ENCODE assay signal across 29 mouse cellular contexts in the genomic region with DNA sequence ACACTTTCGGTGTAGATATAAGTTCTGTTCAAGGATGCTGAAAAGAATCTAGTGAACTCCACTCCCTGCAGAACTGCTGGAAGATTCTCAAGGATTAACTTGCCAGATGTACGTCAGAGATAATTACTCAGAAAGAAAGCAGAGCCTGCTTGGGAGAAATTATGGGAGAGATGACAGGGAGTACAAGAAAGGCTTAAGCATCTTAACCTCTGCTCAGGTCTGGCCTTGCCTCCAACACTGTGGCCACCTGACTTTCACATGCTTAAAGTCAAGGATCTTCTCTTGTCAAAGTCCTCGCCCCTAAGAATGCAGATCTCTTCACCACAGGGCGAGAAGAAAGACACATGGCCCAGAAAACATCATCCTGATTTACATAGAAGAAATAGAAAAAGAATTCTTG.
DNase-seq lines count a peak whose midpoint lies in the region; ATAC-seq and TF ChIP-seq lines count a peak whose summit lies in the region.
"Had no signal": no experiment of that assay in that cellular context is flagged by ENCODE, and none has a peak within 500 bp of the region (broad histone marks: within the 10 kb centered on the region; RNA-seq: fewer than 3 reads in every experiment).

No protein-coding gene starts in this region.

- peak; percentile 54; the same call in 1 of the 2 replicates for ATAC-seq in limb, embryonic 11.5 days (ENCODE audit: insufficient number of reproducible peaks, low FRiP score, low TSS enrichment, low read depth)
- ATAC-seq: activated CD4-positive, CD25-positive, alpha-beta regulatory T cell, adult 4 months; CD4-positive, CD25-positive, alpha-beta regulatory T cell, adult 4 months; forebrain, embryonic 15.5 days; hindbrain, postnatal 0 days; inflammation-experienced regulatory T-cells, adult 6 months had no signal

- WGBS in limb, embryonic 11.5 days = 57% methylated on average over 4 of the region's 4 CpGs
- 68% methylated on average over 4 of the region's 4 CpGs for WGBS in limb, embryonic 10.5 days
- WGBS in embryonic facial prominence, embryonic 10.5 days = 64% methylated on average over 4 of the region's 4 CpGs

- H3K27ac ChIP-seq in limb, embryonic 11.5 days (replicated peaks; ENCODE audit: low read depth, low read length) = no peak overlapping the region
- H3K27ac ChIP-seq in limb, embryonic 10.5 days = no peak overlapping the region
- H3K27ac ChIP-seq in embryonic facial prominence, embryonic 10.5 days (replicated peaks) = no peak overlapping the region
- no peak overlapping the region for H3K27ac ChIP-seq in left cerebral cortex, adult 2 months
- H3K27ac ChIP-seq: embryonic facial prominence, embryonic 12.5 days; forebrain, embryonic 12.5 days; forebrain, embryonic 15.5 days; heart, adult 2 months; heart, embryonic 10.5 days; heart, embryonic 13.5 days; hindbrain, embryonic 14.5 days; hindbrain, postnatal 0 days had no signal

- no peaks in the 10 kb centered on the region for H3K4me1 ChIP-seq in limb, embryonic 11.5 days (ENCODE audit: control insufficient read depth, insufficient read depth, low read length)
- no peaks in the 10 kb centered on the region for H3K4me1 ChIP-seq in limb, embryonic 10.5 days
- 0 out of 2 replicates have a peak, but pooled peaks cover 3% of the 10 kb centered on the region for H3K4me1 ChIP-seq in embryonic facial prominence, embryonic 10.5 days
- H3K4me1 ChIP-seq: embryonic facial prominence, embryonic 12.5 days; forebrain, embryonic 12.5 days; forebrain, embryonic 15.5 days; heart, embryonic 10.5 days; heart, embryonic 13.5 days had no signal

- H3K4me3 ChIP-seq in limb, embryonic 11.5 days (ENCODE audit: low read depth, low read length) = no peak overlapping the region
- H3K4me3 ChIP-seq in limb, embryonic 10.5 days = no peak overlapping the region
- H3K4me3 ChIP-seq in embryonic facial prominence, embryonic 10.5 days = no peak overlapping the region
- no peak overlapping the region for H3K4me3 ChIP-seq in left cerebral cortex, adult 2 months
- H3K4me3 ChIP-seq: embryonic facial prominence, embryonic 12.5 days; erythroblast, embryonic 14.5 days; forebrain, embryonic 12.5 days; forebrain, embryonic 15.5 days; heart, adult 2 months; heart, embryonic 10.5 days; heart, embryonic 13.5 days had no signal

- H3K4me2 ChIP-seq in limb, embryonic 11.5 days (ENCODE audit: low read depth, severe bottlenecking) = no peak overlapping the region
- H3K4me2 ChIP-seq: embryonic facial prominence, embryonic 12.5 days; forebrain, embryonic 12.5 days; forebrain, embryonic 15.5 days; heart, embryonic 13.5 days; hindbrain, embryonic 14.5 days had no signal

- H3K27me3 ChIP-seq in limb, embryonic 11.5 days (ENCODE audit: control insufficient read depth, insufficient read depth, low read length) = no peaks in the 10 kb centered on the region
- H3K27me3 ChIP-seq in limb, embryonic 10.5 days (ENCODE audit: low read depth, poor library complexity, severe bottlenecking) = no peaks in the 10 kb centered on the region
- no peaks in the 10 kb centered on the region for H3K27me3 ChIP-seq in embryonic facial prominence, embryonic 10.5 days (replicated peaks; ENCODE audit: low read depth, poor library complexity, severe bottlenecking)
- H3K27me3 ChIP-seq: embryonic facial prominence, embryonic 12.5 days; forebrain, embryonic 12.5 days; forebrain, embryonic 15.5 days; heart, embryonic 13.5 days had no signal

- DNase-seq in limb, embryonic 11.5 days (ENCODE audit: low spot score) = no peak
- DNase-seq in limb, embryonic 10.5 days (ENCODE audit: low spot score) = no peak
- peak; percentile 40 for DNase-seq in embryo, embryonic 10.5 days (ENCODE audit: low spot score)
- peak; percentile 16 for DNase-seq in embryonic facial prominence, embryonic 10.5 days (ENCODE audit: low spot score)
- DNase-seq in mesoderm, embryonic 11.5 days (ENCODE audit: low read depth, low spot score) = peak; percentile 30
- DNase-seq in left cerebral cortex, adult 2 months (ENCODE audit: extremely low spot score in 1 of 2, low spot score in 2 of 2) = no peak
- no peak for DNase-seq in testis, postnatal 10 days (ENCODE audit: low spot score)
- no peak for DNase-seq in urinary bladder, postnatal 36 days (ENCODE audit: low spot score in 2 of 2)
- DNase-seq: adrenal gland, adult 8-10 months; adrenal gland, postnatal 25 days; cerebellum, adult 11 months; cerebellum, adult 2 months; cerebellum, adult 9-11 months; cerebellum, postnatal 25 days; gastrocnemius, postnatal 36 days; heart, adult 2 months; heart, postnatal 14 days; heart, postnatal 4 days had no signal

- no peaks in the 10 kb centered on the region for H3K9me3 ChIP-seq in limb, embryonic 11.5 days (ENCODE audit: control insufficient read depth, low read length)
- no peaks in the 10 kb centered on the region for H3K9me3 ChIP-seq in limb, embryonic 10.5 days (replicated peaks)
- no peaks in the 10 kb centered on the region for H3K9me3 ChIP-seq in embryonic facial prominence, embryonic 10.5 days
- H3K9me3 ChIP-seq: embryonic facial prominence, embryonic 12.5 days; forebrain, embryonic 12.5 days; forebrain, embryonic 15.5 days; heart, embryonic 10.5 days; heart, embryonic 13.5 days had no signal

- no peak for TF ChIP-seq CTCF in left cerebral cortex, adult 2 months (IDR thresholded peaks at IDR 0.05)

- no peak overlapping the region for H3K9ac ChIP-seq in limb, embryonic 11.5 days (ENCODE audit: low read length)
- H3K9ac ChIP-seq: embryonic facial prominence, embryonic 12.5 days; forebrain, embryonic 12.5 days; forebrain, embryonic 15.5 days; heart, embryonic 13.5 days; hindbrain, embryonic 14.5 days had no signal

- intact Hi-C loops in left cerebral cortex, adult 2 months (cut with DNase I) = no loop called here

- no peaks in the 10 kb centered on the region for H3K36me3 ChIP-seq in limb, embryonic 11.5 days (ENCODE audit: control insufficient read depth, insufficient read depth, low read length)
- H3K36me3 ChIP-seq in limb, embryonic 10.5 days = no peaks in the 10 kb centered on the region
- H3K36me3 ChIP-seq in embryonic facial prominence, embryonic 10.5 days (replicated peaks) = no peaks in the 10 kb centered on the region
- H3K36me3 ChIP-seq: embryonic facial prominence, embryonic 12.5 days; forebrain, embryonic 12.5 days; forebrain, embryonic 15.5 days; heart, embryonic 10.5 days; heart, embryonic 13.5 days had no signal

Comparison
In these comparisons a context has a peak if more than half of its experiments do, and no peak if none do; other contexts are left out.
1. DNase-seq: peak in embryo, embryonic 10.5 days (single experiment), embryonic facial prominence, embryonic 10.5 days (single experiment) and mesoderm, embryonic 11.5 days (single experiment); none in limb, embryonic 11.5 days (single experiment), limb, embryonic 10.5 days (single experiment), left cerebral cortex, adult 2 months (0 of 2), testis, postnatal 10 days (single experiment) and urinary bladder, postnatal 36 days (0 of 2).